16 mouse cellular contexts compared by ENCODE assay signal in the genomic region with DNA sequence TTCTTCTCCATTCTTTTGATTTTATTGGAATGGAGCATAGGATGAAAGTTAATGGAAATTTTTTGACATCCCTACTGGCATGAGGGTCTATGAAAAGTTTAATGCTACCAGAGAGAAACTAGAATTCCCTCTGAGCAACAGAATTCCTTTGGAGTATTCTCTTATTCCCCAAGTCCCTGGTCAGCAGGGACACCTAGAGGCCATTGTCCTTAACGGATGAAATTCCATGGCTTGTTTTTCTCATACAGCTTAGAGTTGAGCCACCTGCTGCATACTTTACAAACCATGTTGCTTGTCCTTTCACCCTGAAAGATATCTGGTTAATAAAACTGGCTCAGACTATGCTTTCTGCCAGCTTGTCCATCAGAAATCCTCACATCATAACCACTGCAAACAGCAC. TPM values are rescaled to one million over a fixed set of nuclear protein-coding genes. Genes with fewer than 3 reads are reported as not detected.
A peak's percentile ranks its signal among the peaks of the same experiment; 100 is the strongest.
DNase-seq lines count a peak whose midpoint lies in the region; ATAC-seq and TF ChIP-seq lines count a peak whose summit lies in the region.
"Had no signal": no experiment of that assay in that cellular context is flagged by ENCODE, and none has a peak within 500 bp of the region (broad histone marks: within the 10 kb centered on the region; RNA-seq: fewer than 3 reads in every experiment).

No protein-coding gene starts in this region.

- no peak overlapping the region for H3K27ac ChIP-seq in intestine, postnatal 0 days (ENCODE audit: low read depth, low read length)
- H3K27ac ChIP-seq in intestine, embryonic 15.5 days, result no peak overlapping the region
- H3K27ac ChIP-seq in liver, adult 2 months (replicated peaks; ENCODE audit: insufficient read depth, low read depth, low read length), result no peak overlapping the region
- no peak overlapping the region for H3K27ac ChIP-seq in liver, postnatal 0 days (ENCODE audit: low read depth)
- H3K27ac ChIP-seq in limb, embryonic 10.5 days, result no peak overlapping the region
- H3K27ac ChIP-seq: forebrain, embryonic 13.5 days; limb, embryonic 15.5 days; lung, embryonic 15.5 days had no signal

- H3K4me1 ChIP-seq in intestine, postnatal 0 days (replicated peaks; ENCODE audit: control insufficient read depth, insufficient read depth, low read length), result no peaks in the 10 kb centered on the region
- no peaks in the 10 kb centered on the region for H3K4me1 ChIP-seq in intestine, embryonic 15.5 days (replicated peaks)
- no peaks in the 10 kb centered on the region for H3K4me1 ChIP-seq in liver, adult 2 months (ENCODE audit: control insufficient read depth, insufficient read depth, low read length)
- no peaks in the 10 kb centered on the region for H3K4me1 ChIP-seq in liver, postnatal 0 days (ENCODE audit: insufficient read depth)
- H3K4me1 ChIP-seq in limb, embryonic 10.5 days, result no peaks in the 10 kb centered on the region
- H3K4me1 ChIP-seq: forebrain, embryonic 13.5 days; limb, embryonic 15.5 days; lung, embryonic 15.5 days had no signal

- CTCF ChIA-PET in Patski (lab: Charles Lee), result interaction anchor here (2.5 kb wide), 1 partner anchor 11 kb away, joined by 10 read pairs; no protein-coding TSS in a partner anchor

- H3K9ac ChIP-seq in intestine, postnatal 0 days (ENCODE audit: low read depth, low read length), result no peak overlapping the region
- no peak overlapping the region for H3K9ac ChIP-seq in intestine, embryonic 15.5 days
- no peak overlapping the region for H3K9ac ChIP-seq in liver, adult 2 months (ENCODE audit: low read depth, low read length)
- no peak overlapping the region for H3K9ac ChIP-seq in liver, postnatal 0 days (replicated peaks)
- H3K9ac ChIP-seq: forebrain, embryonic 13.5 days; limb, embryonic 15.5 days; lung, embryonic 15.5 days had no signal

- no peak overlapping the region for H3K4me2 ChIP-seq in intestine, postnatal 0 days (replicated peaks; ENCODE audit: low read depth)
- no peak overlapping the region for H3K4me2 ChIP-seq in intestine, embryonic 15.5 days (replicated peaks)
- no peak overlapping the region for H3K4me2 ChIP-seq in liver, postnatal 0 days (ENCODE audit: low read depth, low read length)
- H3K4me2 ChIP-seq: forebrain, embryonic 13.5 days; limb, embryonic 15.5 days; lung, embryonic 15.5 days had no signal

- H3K27me3 ChIP-seq in intestine, postnatal 0 days (replicated peaks; ENCODE audit: control insufficient read depth, insufficient read depth, low read length), result no peaks in the 10 kb centered on the region
- no peaks in the 10 kb centered on the region for H3K27me3 ChIP-seq in intestine, embryonic 15.5 days (replicated peaks)
- no peaks in the 10 kb centered on the region for H3K27me3 ChIP-seq in liver, adult 2 months (ENCODE audit: control insufficient read depth, insufficient read depth, low read length)
- H3K27me3 ChIP-seq in liver, postnatal 0 days (ENCODE audit: insufficient read depth, low read length), result no peaks in the 10 kb centered on the region
- no peaks in the 10 kb centered on the region for H3K27me3 ChIP-seq in Patski
- no peaks in the 10 kb centered on the region for H3K27me3 ChIP-seq in limb, embryonic 10.5 days (ENCODE audit: low read depth, poor library complexity, severe bottlenecking)
- H3K27me3 ChIP-seq: forebrain, embryonic 13.5 days; limb, embryonic 15.5 days; lung, embryonic 15.5 days had no signal

- H3K9me3 ChIP-seq in intestine, postnatal 0 days (ENCODE audit: control insufficient read depth), result no peaks in the 10 kb centered on the region
- no peaks in the 10 kb centered on the region for H3K9me3 ChIP-seq in intestine, embryonic 15.5 days
- no peaks in the 10 kb centered on the region for H3K9me3 ChIP-seq in liver, postnatal 0 days (ENCODE audit: low read length)
- H3K9me3 ChIP-seq in limb, embryonic 10.5 days (replicated peaks), result no peaks in the 10 kb centered on the region
- H3K9me3 ChIP-seq: forebrain, embryonic 13.5 days; limb, embryonic 15.5 days; lung, embryonic 15.5 days had no signal

- no peak overlapping the region for H3K4me3 ChIP-seq in intestine, postnatal 0 days (ENCODE audit: low read depth, low read length)
- H3K4me3 ChIP-seq in intestine, embryonic 15.5 days (replicated peaks), result no peak overlapping the region
- no peak overlapping the region for H3K4me3 ChIP-seq in liver, adult 2 months (ENCODE audit: insufficient read depth, low read depth, low read length)
- no peak overlapping the region for H3K4me3 ChIP-seq in liver, postnatal 0 days (ENCODE audit: low read depth, low read length)
- H3K4me3 ChIP-seq in limb, embryonic 10.5 days, result no peak overlapping the region
- H3K4me3 ChIP-seq: forebrain, embryonic 13.5 days; limb, embryonic 15.5 days; lung, embryonic 15.5 days; myocyte had no signal

- TF ChIP-seq POLR2A in liver, adult 2 months (IDR thresholded peaks at IDR 0.05; ENCODE audit: extremely low read depth, insufficient read depth, low read length), result no peak

- H3K36me3 ChIP-seq in intestine, postnatal 0 days (ENCODE audit: control insufficient read depth, insufficient read depth), result no peaks in the 10 kb centered on the region
- no peaks in the 10 kb centered on the region for H3K36me3 ChIP-seq in intestine, embryonic 15.5 days
- no peaks in the 10 kb centered on the region for H3K36me3 ChIP-seq in liver, adult 2 months (ENCODE audit: control insufficient read depth, insufficient read depth, low read length)
- no peaks in the 10 kb centered on the region for H3K36me3 ChIP-seq in liver, postnatal 0 days (replicated peaks; ENCODE audit: insufficient read depth, low read length)
- no peaks in the 10 kb centered on the region for H3K36me3 ChIP-seq in limb, embryonic 10.5 days
- H3K36me3 ChIP-seq: limb, embryonic 15.5 days; lung, embryonic 15.5 days had no signal

- DNase-seq in liver, adult 2 months (ENCODE audit: extremely low read depth, low read depth, low spot score), result peak; percentile 14
- no peak for DNase-seq in liver, postnatal 0 days
- DNase-seq in Patski (ENCODE audit: low read depth, low spot score), result no peak
- peak; percentile 21 for DNase-seq in embryo, embryonic 11 days
- no peak for DNase-seq in limb, embryonic 10.5 days (ENCODE audit: low spot score)
- DNase-seq: cerebellum, adult 11 months; cerebellum, postnatal 36 days; heart, adult 11 months; thymus, postnatal 25 days had no signal

- TF ChIP-seq CTCF in intestine, postnatal 0 days (IDR thresholded peaks at IDR 0.05; ENCODE audit: low read depth), result peak; percentile 56
- no peak for TF ChIP-seq CTCF in liver, adult 2 months (IDR thresholded peaks at IDR 0.05; ENCODE audit: low read depth, low read length)
- no peak for TF ChIP-seq CTCF in liver, postnatal 0 days (IDR thresholded peaks at IDR 0.05; ENCODE audit: low read depth)
- peak; percentile 44 for TF ChIP-seq CTCF in Patski (IDR thresholded peaks at IDR 0.05)

- no peak for ATAC-seq in intestine, postnatal 0 days
- no peak for ATAC-seq in intestine, embryonic 15.5 days
- ATAC-seq in liver, postnatal 0 days, result no peak
- no peak for ATAC-seq in Patski
- ATAC-seq: activated CD4-positive, CD25-positive, alpha-beta regulatory T cell, adult 4 months; forebrain, embryonic 13.5 days had no signal

- no peaks in the 10 kb centered on the region for H3K79me2 ChIP-seq in liver, adult 2 months (ENCODE audit: control insufficient read depth, insufficient read depth, low read length)

- POLR2A ChIA-PET in Patski (lab: Charles Lee), result no interaction called here

- no peak for TF ChIP-seq EP300 in liver, postnatal 0 days (IDR thresholded peaks at IDR 0.05; ENCODE audit: low read depth)

- in situ Hi-C loops in Patski (cut with MboI; ENCODE audit: low pct_unique_long_range_greater_than_20kb), result no loop called here

- WGBS in intestine, postnatal 0 days, result 16% methylated on average over 1 of the region's 1 CpGs
- 30% methylated on average over 1 of the region's 1 CpGs for WGBS in intestine, embryonic 15.5 days
- WGBS in liver, adult 2 months, result 37% methylated on average over 1 of the region's 1 CpGs
- WGBS in liver, postnatal 0 days (ENCODE audit: insufficient replicate concordance), result 44% methylated on average over 1 of the region's 1 CpGs
- WGBS in limb, embryonic 10.5 days, result 34% methylated on average over 1 of the region's 1 CpGs

RNA-seq across cellular contexts. Expression of a gene that starts 7.1 kb away (rescaled TPM):
- 4.9 and 6.8 TPM in 2 replicates for polyA plus RNA-seq in intestine, postnatal 0 days (2015; fragmentation: Nextera tagmentation; extraction: Ambion mirVana)
- polyA plus RNA-seq in intestine, embryonic 15.5 days (2015; fragmentation: Nextera tagmentation; extraction: Ambion mirVana), result 9.8 and 12.7 TPM in 2 replicates
- total RNA-seq in liver, adult 2 months (2014; rRNA removed), result 3.2 and 4.4 TPM in 2 replicates
- polyA plus RNA-seq in liver, adult 2 months (2012; rRNA removed), result 0.18 and 0.68 TPM in 2 replicates
- 3.8 and 4.5 TPM in 2 replicates for polyA plus RNA-seq in liver, postnatal 0 days (2015; fragmentation: Nextera tagmentation; extraction: Ambion mirVana)
- 1.7 TPM for polyA plus RNA-seq in Patski (2021)
- polyA plus RNA-seq in limb, embryonic 10.5 days (2016; fragmentation: Nextera tagmentation; extraction: Ambion mirVana), result 2.6 and 5.4 TPM in 2 replicates

Comparison
In these comparisons a context has a peak if more than half of its experiments do, and no peak if none do; other contexts are left out.
1. DNase-seq: peak in liver, adult 2 months (single experiment) and embryo, embryonic 11 days (single experiment); none in liver, postnatal 0 days (single experiment), Patski (single experiment) and limb, embryonic 10.5 days (single experiment).
2. CTCF ChIP-seq: peak in intestine, postnatal 0 days (single experiment) and Patski (single experiment); none in liver, adult 2 months (single experiment) and liver, postnatal 0 days (single experiment).